Mouse (Mus musculus): ENCODE measurements around the gene Sult2b1. TPM values are rescaled to one million over a fixed set of nuclear protein-coding genes. Genes with fewer than 3 reads are reported as not detected.

Sult2b1 gene
- polyA plus RNA-seq, 1 experiment from 2014 or later, result 6.6 TPM

GRCm38 (mm10) chr7:45702316-45702715, 82.2 kb downstream of the Sult2b1 start:
- 0 out of 2 replicates have a peak, but pooled peaks cover 2% of the 10 kb centered on the region for H3K27me3 ChIP-seq (replicated peaks; ENCODE audit: control insufficient read depth, insufficient read depth, low read length)
- H3K27ac ChIP-seq (ENCODE audit: low read depth, low read length), result no peak overlapping the region
- no peak for ATAC-seq
- no peak overlapping the region for H3K9ac ChIP-seq (ENCODE audit: low read depth, low read length)
- H3K9me3 ChIP-seq (ENCODE audit: control insufficient read depth, low read length), result no peaks in the 10 kb centered on the region
- no peaks in the 10 kb centered on the region for H3K36me3 ChIP-seq (ENCODE audit: control insufficient read depth, insufficient read depth, low read length)
- 87% methylated on average over 11 of the region's 11 CpGs for WGBS
- H3K4me2 ChIP-seq (ENCODE audit: low read length), result no peak overlapping the region
- no peak overlapping the region for H3K4me3 ChIP-seq (ENCODE audit: low read length)
- H3K4me1 ChIP-seq (ENCODE audit: control insufficient read depth, insufficient read depth, low read depth, low read length), result peaks cover 47% of the 10 kb centered on the region

- H3K36me3 ChIP-seq (ENCODE audit: control insufficient read depth, insufficient read depth, low read length), result no peaks in the 10 kb centered on the region
- H3K9ac ChIP-seq (ENCODE audit: low read depth, low read length), result no peak overlapping the region
- no peak for ATAC-seq
- H3K27me3 ChIP-seq (replicated peaks; ENCODE audit: control insufficient read depth, insufficient read depth, low read length), result 0 out of 2 replicates have a peak, but pooled peaks cover 2% of the 10 kb centered on the region
- no peaks in the 10 kb centered on the region for H3K9me3 ChIP-seq (ENCODE audit: control insufficient read depth, low read length)
- no peak overlapping the region for H3K27ac ChIP-seq (ENCODE audit: low read depth, low read length)
- H3K4me2 ChIP-seq (ENCODE audit: low read length), result peak overlapping the region; percentile 62
- H3K4me1 ChIP-seq (ENCODE audit: control insufficient read depth, insufficient read depth, low read depth, low read length), result peaks cover 40% of the 10 kb centered on the region
- WGBS, result 85% methylated on average over 11 of the region's 11 CpGs
- no peak overlapping the region for H3K4me3 ChIP-seq (ENCODE audit: low read length)
Measured at GRCm38 (mm10) chr7:45701607-45702006, 82.9 kb downstream of the Sult2b1 start.

GRCm38 (mm10) chr7:45701072-45701471, 83.4 kb downstream of the Sult2b1 start:
- H3K9me3 ChIP-seq (ENCODE audit: control insufficient read depth, low read length), result no peaks in the 10 kb centered on the region
- peak overlapping the region; percentile 85 for H3K27ac ChIP-seq (ENCODE audit: low read depth, low read length)
- no peak for ATAC-seq
- peak overlapping the region; percentile 62 for H3K4me2 ChIP-seq (ENCODE audit: low read length)
- H3K36me3 ChIP-seq (ENCODE audit: control insufficient read depth, insufficient read depth, low read length), result no peaks in the 10 kb centered on the region
- peaks cover 35% of the 10 kb centered on the region for H3K4me1 ChIP-seq (ENCODE audit: control insufficient read depth, insufficient read depth, low read depth, low read length)
- H3K9ac ChIP-seq (ENCODE audit: low read depth, low read length), result peak overlapping the region; percentile 54
- peak overlapping the region; percentile 63 for H3K4me3 ChIP-seq (ENCODE audit: low read length)
- H3K27me3 ChIP-seq (replicated peaks; ENCODE audit: control insufficient read depth, insufficient read depth, low read length), result 0 out of 2 replicates have a peak, but pooled peaks cover 2% of the 10 kb centered on the region
- 30% methylated on average over 11 of the region's 11 CpGs for WGBS

- Histone ChIP-seq H3K9ac (ENCODE audit: low read depth, low read length) (peak overlapping the region; percentile 85), H3K4me3 (ENCODE audit: low read length) (peak overlapping the region; percentile 63), H3K27ac (ENCODE audit: low read depth, low read length) (peak overlapping the region; percentile 85), H3K27me3 (replicated peaks; ENCODE audit: control insufficient read depth, insufficient read depth, low read length) (0 out of 2 replicates have a peak, but pooled peaks cover 2% of the 10 kb centered on the region), H3K4me2 (ENCODE audit: low read length) (peak overlapping the region; percentile 62), H3K4me1 (ENCODE audit: control insufficient read depth, insufficient read depth, low read depth, low read length) (peaks cover 29% of the 10 kb centered on the region), H3K36me3 (ENCODE audit: control insufficient read depth, insufficient read depth, low read length) (no peaks in the 10 kb centered on the region), H3K9me3 (ENCODE audit: control insufficient read depth, low read length) (no peaks in the 10 kb centered on the region)
- under 1% methylated on average over 20 of the region's 20 CpGs for WGBS
- ATAC-seq, result no peak
Measured at GRCm38 (mm10) chr7:45700301-45701015, 84.0 kb downstream of the Sult2b1 start.

GRCm38 (mm10) chr7:45699523-45700141, 84.8 kb downstream of the Sult2b1 start, which contains the start of gene Car11:
TSS of gene Car11 (plus strand) at chr7:45699843.
- Histone ChIP-seq H3K4me3 (ENCODE audit: low read length) (peak within 1 kb of the TSS; percentile 63), H3K9ac (ENCODE audit: low read depth, low read length) (peak within 1 kb of the TSS; percentile 85), H3K36me3 (ENCODE audit: control insufficient read depth, insufficient read depth, low read length) (no peaks in the 10 kb centered on the region), H3K27me3 (replicated peaks; ENCODE audit: control insufficient read depth, insufficient read depth, low read length) (0 out of 2 replicates have a peak, but pooled peaks cover 2% of the 10 kb centered on the region), H3K9me3 (ENCODE audit: control insufficient read depth, low read length) (no peaks in the 10 kb centered on the region), H3K27ac (ENCODE audit: low read depth, low read length) (peak within 1 kb of the TSS; percentile 85), H3K4me1 (ENCODE audit: control insufficient read depth, insufficient read depth, low read depth, low read length) (peaks cover 25% of the 10 kb centered on the region), H3K4me2 (ENCODE audit: low read length) (peak within 1 kb of the TSS; percentile 62)
- 1% methylated on average over 26 of the region's 36 CpGs for WGBS
- peak; percentile 1; the same call in 1 of the 2 replicates for ATAC-seq

GRCm38 (mm10) chr7:45697894-45698293, 86.6 kb downstream of the Sult2b1 start:
- Histone ChIP-seq H3K27me3 (replicated peaks; ENCODE audit: control insufficient read depth, insufficient read depth, low read length) (0 out of 2 replicates have a peak, but pooled peaks cover 2% of the 10 kb centered on the region), H3K4me2 (ENCODE audit: low read length) (no peak overlapping the region), H3K36me3 (ENCODE audit: control insufficient read depth, insufficient read depth, low read length) (no peaks in the 10 kb centered on the region), H3K27ac (ENCODE audit: low read depth, low read length) (no peak overlapping the region), H3K4me3 (ENCODE audit: low read length) (no peak overlapping the region), H3K9me3 (ENCODE audit: control insufficient read depth, low read length) (no peaks in the 10 kb centered on the region), H3K9ac (ENCODE audit: low read depth, low read length) (no peak overlapping the region), H3K4me1 (ENCODE audit: control insufficient read depth, insufficient read depth, low read depth, low read length) (peaks cover 13% of the 10 kb centered on the region)
- no peak for ATAC-seq
- 87% methylated on average over 7 of the region's 7 CpGs for WGBS

- Histone ChIP-seq H3K9ac (ENCODE audit: low read depth, low read length) (no peak overlapping the region), H3K4me1 (ENCODE audit: control insufficient read depth, insufficient read depth, low read depth, low read length) (peaks cover 2% of the 10 kb centered on the region; the same call in 1 of the 2 replicates), H3K27ac (ENCODE audit: low read depth, low read length) (no peak overlapping the region), H3K27me3 (replicated peaks; ENCODE audit: control insufficient read depth, insufficient read depth, low read length) (0 out of 2 replicates have a peak, but pooled peaks cover 2% of the 10 kb centered on the region), H3K9me3 (ENCODE audit: control insufficient read depth, low read length) (no peaks in the 10 kb centered on the region), H3K4me3 (ENCODE audit: low read length) (no peak overlapping the region), H3K4me2 (ENCODE audit: low read length) (no peak overlapping the region), H3K36me3 (ENCODE audit: control insufficient read depth, insufficient read depth, low read length) (no peaks in the 10 kb centered on the region)
- WGBS, result 8% methylated on average over 6 of the region's 6 CpGs
- ATAC-seq, result no peak
Measured at GRCm38 (mm10) chr7:45695098-45695497, 89.4 kb downstream of the Sult2b1 start.

- Histone ChIP-seq H3K4me3 (ENCODE audit: low read length) (no peak within 1 kb of the TSS), H3K9me3 (ENCODE audit: control insufficient read depth, low read length) (no peaks in the 10 kb centered on the region), H3K9ac (ENCODE audit: low read depth, low read length) (no peak within 1 kb of the TSS), H3K27me3 (replicated peaks; ENCODE audit: control insufficient read depth, insufficient read depth, low read length) (0 out of 2 replicates have a peak, but pooled peaks cover 2% of the 10 kb centered on the region), H3K27ac (ENCODE audit: low read depth, low read length) (no peak within 1 kb of the TSS), H3K36me3 (ENCODE audit: control insufficient read depth, insufficient read depth, low read length) (no peaks in the 10 kb centered on the region), H3K4me2 (ENCODE audit: low read length) (no peak within 1 kb of the TSS), H3K4me1 (ENCODE audit: control insufficient read depth, insufficient read depth, low read depth, low read length) (no peaks in the 10 kb centered on the region)
- no peak for ATAC-seq
- WGBS, result 86% methylated on average over 50 of the region's 50 CpGs
Measured at GRCm38 (mm10) chr7:45693921-45694591, 90.4 kb downstream of the Sult2b1 start, which contains the start of gene Sec1. TSS of gene Sec1 (minus strand) at chr7:45694402.

GRCm38 (mm10) chr7:45692364-45692763, 92.1 kb downstream of the Sult2b1 start:
- Histone ChIP-seq H3K36me3 (ENCODE audit: control insufficient read depth, insufficient read depth, low read length) (no peaks in the 10 kb centered on the region), H3K9ac (ENCODE audit: low read depth, low read length) (no peak overlapping the region), H3K9me3 (ENCODE audit: control insufficient read depth, low read length) (no peaks in the 10 kb centered on the region), H3K4me1 (ENCODE audit: control insufficient read depth, insufficient read depth, low read depth, low read length) (no peaks in the 10 kb centered on the region), H3K4me3 (ENCODE audit: low read length) (no peak overlapping the region), H3K27ac (ENCODE audit: low read depth, low read length) (no peak overlapping the region), H3K4me2 (ENCODE audit: low read length) (no peak overlapping the region), H3K27me3 (replicated peaks; ENCODE audit: control insufficient read depth, insufficient read depth, low read length) (no peaks in the 10 kb centered on the region)
- WGBS, result 79% methylated on average over 2 of the region's 2 CpGs
- no peak for ATAC-seq

Measured in hindbrain, embryonic 16.5 days (tissue).